Mouse (Mus musculus) megakaryocyte-erythroid progenitor cell, adult 5-6 weeks (primary cell): Measurements from ENCODE around the gene Dmpk. TPM values are rescaled to one million over a fixed set of nuclear protein-coding genes. Genes with fewer than 3 reads are reported as not detected.

Experiments
- ATAC-seq: replicated peaks from 2 replicates; pipeline ENCODE4 v1.8.0; 2016; ENCODE audit warnings: mild to moderate bottlenecking, inconsistent platforms; ENCODE audit not compliant: severe bottlenecking, poor library complexity, low FRiP score, low TSS enrichment
- total RNA-seq, 2 experiments: library from RNA; stranded (forward) in 1 of 2; stranded (reverse) in 1 of 2; fragments of 200-1000, 215-1000 nt in 1 of 2; fragments of >200 nt in 1 of 2; fragmentation: Nextera tagmentation in 1 of 2; gene quantifications; 2 replicates each; pipeline ENCODE4 v1.2.3; 2014 to 2017

Dmpk gene
- total RNA-seq, 2 experiments from 2014 or later, result 3.9 to 19.8 TPM

- peak; percentile 98 for ATAC-seq
Observed at GRCm38 (mm10) chr7:19131324-19131848, 47.7 kb downstream of the Dmpk start.

GRCm38 (mm10) chr7:19136168-19136567, 52.5 kb downstream of the Dmpk start:
- 0 out of 2 replicates have a peak, but pooled peaks have one; percentile 11 for ATAC-seq

GRCm38 (mm10) chr7:19136673-19137334, 53.2 kb downstream of the Dmpk start:
- ATAC-seq, result no peak; the same call in 1 of the 2 replicates

GRCm38 (mm10) chr7:19137380-19137779, 53.7 kb downstream of the Dmpk start:
- 0 out of 2 replicates have a peak, but pooled peaks have one; percentile 35 for ATAC-seq

Other genes starting within 250 kb of the Dmpk start
- 1.4 TPM in 1 of 2 replicates, not detected in the other for gene Mill2, start 243.9 kb upstream of the Dmpk start, total RNA-seq (2014; fragmentation: Nextera tagmentation)
- gene Mill2, start 243.9 kb upstream of the Dmpk start, total RNA-seq (2017), result 2.0 TPM in 1 of 2 replicates, not detected in the other
- gene Pglyrp1, start 212.5 kb upstream of the Dmpk start, total RNA-seq (2014; fragmentation: Nextera tagmentation), result 1.9 and 43.9 TPM in 2 replicates
- 0.61 and 2.2 TPM in 2 replicates for gene Pglyrp1, start 212.5 kb upstream of the Dmpk start, total RNA-seq (2017)
- 23.6 and 42.3 TPM in 2 replicates for gene Ccdc61, start 173.4 kb upstream of the Dmpk start, total RNA-seq (2014; fragmentation: Nextera tagmentation)
- gene Ccdc61, start 173.4 kb upstream of the Dmpk start, total RNA-seq (2017), result 6.8 and 13.3 TPM in 2 replicates
- not detected in 2 replicates for gene Nova2, start 158.0 kb upstream of the Dmpk start, total RNA-seq (2014; fragmentation: Nextera tagmentation)
- gene Nova2, start 158.0 kb upstream of the Dmpk start, total RNA-seq (2017), result not detected in 2 replicates
- gene Nanos2, start 96.4 kb upstream of the Dmpk start, total RNA-seq (2014; fragmentation: Nextera tagmentation), result not detected in 2 replicates
- gene Nanos2, start 96.4 kb upstream of the Dmpk start, total RNA-seq (2017), result not detected in 2 replicates
- not detected in 2 replicates for gene Mypop, start 92.6 kb upstream of the Dmpk start, total RNA-seq (2014; fragmentation: Nextera tagmentation)
- 0.23 and 2.0 TPM in 2 replicates for gene Mypop, start 92.6 kb upstream of the Dmpk start, total RNA-seq (2017)
- gene Irf2bp1, start 79.8 kb upstream of the Dmpk start, total RNA-seq (2014; fragmentation: Nextera tagmentation), result 23.8 TPM in 2 replicates
- gene Irf2bp1, start 79.8 kb upstream of the Dmpk start, total RNA-seq (2017), result 12.3 and 12.7 TPM in 2 replicates
- not detected in 2 replicates for gene Foxa3, start 60.3 kb upstream of the Dmpk start, total RNA-seq (2014; fragmentation: Nextera tagmentation)
- not detected in 2 replicates for gene Foxa3, start 60.3 kb upstream of the Dmpk start, total RNA-seq (2017)
- gene Sympk, start 59.5 kb upstream of the Dmpk start, total RNA-seq (2014; fragmentation: Nextera tagmentation), result 73.9 and 91.0 TPM in 2 replicates
- gene Sympk, start 59.5 kb upstream of the Dmpk start, total RNA-seq (2017), result 35.3 and 52.2 TPM in 2 replicates
- gene Rsph6a, start 29.2 kb upstream of the Dmpk start, total RNA-seq (2014; fragmentation: Nextera tagmentation), result not detected in 2 replicates
- not detected in 2 replicates for gene Rsph6a, start 29.2 kb upstream of the Dmpk start, total RNA-seq (2017)
- gene Dmwd, start 7.6 kb upstream of the Dmpk start, total RNA-seq (2014; fragmentation: Nextera tagmentation), result 28.5 and 29.2 TPM in 2 replicates
- gene Dmwd, start 7.6 kb upstream of the Dmpk start, total RNA-seq (2017), result 7.7 and 10.6 TPM in 2 replicates
- gene Six5, start 10.7 kb downstream of the Dmpk start, total RNA-seq (2014; fragmentation: Nextera tagmentation), result 8.9 and 10.1 TPM in 2 replicates
- 2.1 and 2.2 TPM in 2 replicates for gene Six5, start 10.7 kb downstream of the Dmpk start, total RNA-seq (2017)
- 0.22 and 0.35 TPM in 2 replicates for gene Gm4969, start 34.5 kb downstream of the Dmpk start, total RNA-seq (2014; fragmentation: Nextera tagmentation)
- 0.65 TPM in 1 of 2 replicates, not detected in the other for gene Gm4969, start 34.5 kb downstream of the Dmpk start, total RNA-seq (2017)
- gene Fbxo46, start 36.0 kb downstream of the Dmpk start, total RNA-seq (2014; fragmentation: Nextera tagmentation), result 6.3 and 8.6 TPM in 2 replicates
- gene Fbxo46, start 36.0 kb downstream of the Dmpk start, total RNA-seq (2017), result 6.1 and 7.8 TPM in 2 replicates
- gene Qpctl, start 65.4 kb downstream of the Dmpk start, total RNA-seq (2014; fragmentation: Nextera tagmentation), result 2.4 and 5.1 TPM in 2 replicates
- gene Qpctl, start 65.4 kb downstream of the Dmpk start, total RNA-seq (2017), result 1.1 and 5.5 TPM in 2 replicates
- 146 and 165 TPM in 2 replicates for gene Snrpd2, start 65.9 kb downstream of the Dmpk start, total RNA-seq (2014; fragmentation: Nextera tagmentation)
- 80.7 and 93.4 TPM in 2 replicates for gene Snrpd2, start 65.9 kb downstream of the Dmpk start, total RNA-seq (2017)
- not detected in 2 replicates for gene Gipr, start 82.3 kb downstream of the Dmpk start, total RNA-seq (2014; fragmentation: Nextera tagmentation)
- gene Gipr, start 82.3 kb downstream of the Dmpk start, total RNA-seq (2017), result 0.95 TPM in 1 of 2 replicates, not detected in the other
- gene Eml2, start 92.6 kb downstream of the Dmpk start, total RNA-seq (2014; fragmentation: Nextera tagmentation), result 4.8 and 11.4 TPM in 2 replicates
- 4.8 and 6.6 TPM in 2 replicates for gene Eml2, start 92.6 kb downstream of the Dmpk start, total RNA-seq (2017)
- 0.64 TPM in 1 of 2 replicates, not detected in the other for gene Gpr4, start 128.7 kb downstream of the Dmpk start, total RNA-seq (2014; fragmentation: Nextera tagmentation)
- not detected in 2 replicates for gene Gpr4, start 128.7 kb downstream of the Dmpk start, total RNA-seq (2017)
- 22.3 and 22.6 TPM in 2 replicates for gene Opa3, start 144.5 kb downstream of the Dmpk start, total RNA-seq (2014; fragmentation: Nextera tagmentation)
- gene Opa3, start 144.5 kb downstream of the Dmpk start, total RNA-seq (2017), result 17.1 and 21.2 TPM in 2 replicates
- gene Vasp, start 188.0 kb downstream of the Dmpk start, total RNA-seq (2014; fragmentation: Nextera tagmentation), result 19.3 and 34.8 TPM in 2 replicates
- gene Vasp, start 188.0 kb downstream of the Dmpk start, total RNA-seq (2017), result 27.9 and 53.7 TPM in 2 replicates
- not detected in 2 replicates for gene Ppm1n, start 196.2 kb downstream of the Dmpk start, total RNA-seq (2014; fragmentation: Nextera tagmentation)
- gene Ppm1n, start 196.2 kb downstream of the Dmpk start, total RNA-seq (2017), result not detected in 2 replicates
- not detected in 2 replicates for gene Rtn2, start 198.8 kb downstream of the Dmpk start, total RNA-seq (2014; fragmentation: Nextera tagmentation)
- not detected in 2 replicates for gene Rtn2, start 198.8 kb downstream of the Dmpk start, total RNA-seq (2017)
- gene Fosb, start 226.2 kb downstream of the Dmpk start, total RNA-seq (2014; fragmentation: Nextera tagmentation), result 4.2 and 4.8 TPM in 2 replicates
- gene Fosb, start 226.2 kb downstream of the Dmpk start, total RNA-seq (2017), result 52.4 and 77.0 TPM in 2 replicates